Mouse (Mus musculus): ENCODE measurements around the gene Adipor2.

The Adipor2 gene

DNA sequence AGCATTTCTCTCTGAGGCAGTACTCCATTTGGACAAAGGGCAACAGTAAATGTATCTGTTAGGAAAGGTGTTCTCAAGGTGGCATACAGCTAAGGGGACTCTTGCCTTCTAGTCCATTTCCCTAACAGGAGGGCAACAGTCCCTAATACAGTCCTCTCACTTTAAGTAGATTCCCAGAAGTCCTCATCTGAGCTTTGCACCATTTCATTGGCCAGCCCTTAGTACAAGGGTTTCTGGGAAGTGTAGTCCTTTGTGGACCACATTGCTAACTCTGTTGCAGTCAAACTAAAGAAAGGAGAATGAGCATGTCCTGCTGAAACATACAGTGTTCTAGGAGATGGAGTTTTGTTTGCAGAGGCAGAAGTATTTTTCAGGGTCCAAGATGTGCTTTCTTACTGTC, 76.1 kb downstream of the Adipor2 start:
- DNase-seq = no peak

DNA sequence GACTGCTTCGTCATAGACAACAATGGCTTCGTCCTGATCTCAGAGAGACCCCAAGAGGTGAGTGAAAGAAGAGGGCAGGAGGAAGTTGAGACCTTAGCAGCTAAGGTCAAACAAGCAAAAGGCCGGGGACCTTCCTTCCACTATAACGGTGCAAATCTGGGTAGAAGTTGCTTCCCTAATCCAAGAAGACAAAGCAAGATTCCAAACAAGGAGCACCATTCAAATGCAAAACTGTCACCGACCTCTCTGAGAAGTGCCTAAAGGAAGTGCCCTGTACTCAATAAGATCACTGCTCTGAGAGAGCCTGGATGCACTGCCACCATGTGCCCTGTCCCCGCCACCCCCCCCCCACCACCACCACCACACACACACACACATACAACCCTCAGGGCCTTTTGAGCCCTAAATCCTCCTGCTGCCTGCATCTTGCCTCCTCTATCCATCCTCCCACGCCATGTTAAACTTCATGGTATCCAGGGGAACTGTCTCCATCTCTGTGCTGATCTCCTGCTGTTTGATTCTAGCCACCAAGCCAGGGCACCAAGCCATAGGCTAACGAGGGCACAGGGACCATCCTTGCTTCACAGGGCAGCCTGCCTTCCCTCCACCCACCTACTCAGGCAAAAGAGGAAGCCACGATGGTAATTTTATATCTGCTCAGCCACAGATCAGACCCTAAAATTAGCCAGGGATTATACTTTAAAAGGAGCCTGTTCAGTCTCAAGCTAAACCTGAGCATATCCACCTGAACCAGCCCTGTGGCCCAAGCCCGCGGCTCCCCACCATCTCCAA, 79.2 kb downstream of the Adipor2 start:
- DNase-seq = peak in 1 of 2 experiments; percentile 26

DNA sequence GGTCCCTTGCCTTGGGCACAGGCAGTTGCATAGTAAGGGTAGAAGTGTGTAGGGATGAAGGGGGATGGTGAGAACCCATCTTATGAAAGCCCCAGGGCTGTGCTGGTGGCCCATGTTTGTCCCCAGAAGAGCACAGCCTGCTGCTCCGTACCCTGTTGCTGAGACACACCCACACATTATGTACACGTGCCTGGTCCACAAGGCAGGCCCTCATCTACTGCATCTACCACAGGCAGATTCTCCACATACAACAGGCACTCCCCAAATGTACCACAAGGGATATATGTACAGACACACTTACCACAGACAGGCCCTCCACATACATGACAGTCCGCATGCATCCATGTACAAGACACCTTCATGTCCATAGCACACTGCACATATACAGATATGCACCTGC, 80.2 kb downstream of the Adipor2 start:
- DNase-seq = no peak

DNA sequence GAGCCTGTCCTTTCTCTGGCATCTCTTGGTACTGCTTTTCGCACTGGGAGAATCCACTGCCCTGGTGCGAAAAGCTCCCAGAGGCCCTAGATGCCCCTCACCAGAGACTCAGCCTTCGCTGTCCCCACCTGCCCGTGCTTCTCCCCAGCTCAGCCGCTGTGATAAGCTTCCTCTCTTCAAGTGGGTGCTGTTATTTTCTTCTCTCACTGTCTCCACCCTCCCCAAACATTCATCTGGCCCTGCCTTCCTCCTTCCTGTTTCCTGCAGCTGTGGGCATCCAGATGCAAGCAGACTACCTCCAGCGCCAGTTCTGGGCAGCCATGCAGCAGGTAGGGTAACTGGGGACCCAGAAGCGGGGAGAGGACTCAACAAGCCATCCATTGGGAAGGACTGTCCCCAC, 81.4 kb downstream of the Adipor2 start:
- peak; percentile 13 to 16 for DNase-seq

DNA sequence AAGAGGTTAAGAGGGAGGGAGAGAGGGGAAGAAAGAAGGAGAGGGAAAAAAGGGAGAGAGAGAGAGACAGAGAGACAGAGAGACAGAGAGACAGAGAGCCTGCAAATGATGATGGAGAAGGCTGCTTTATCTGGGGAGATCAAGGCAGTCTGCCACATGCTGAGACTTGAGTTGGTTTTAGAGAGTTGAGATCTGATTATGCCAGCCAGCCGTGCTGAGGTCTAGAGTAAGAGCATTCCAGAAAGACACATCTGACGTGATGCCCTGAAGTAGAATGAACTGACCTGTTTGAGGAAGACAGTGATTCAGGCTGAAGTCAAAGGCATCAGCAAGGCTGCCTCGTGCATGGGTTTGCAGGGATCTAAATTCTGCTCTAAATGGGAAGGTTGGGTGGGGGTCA, 83.7 kb downstream of the Adipor2 start:
- DNase-seq = no peak

DNA sequence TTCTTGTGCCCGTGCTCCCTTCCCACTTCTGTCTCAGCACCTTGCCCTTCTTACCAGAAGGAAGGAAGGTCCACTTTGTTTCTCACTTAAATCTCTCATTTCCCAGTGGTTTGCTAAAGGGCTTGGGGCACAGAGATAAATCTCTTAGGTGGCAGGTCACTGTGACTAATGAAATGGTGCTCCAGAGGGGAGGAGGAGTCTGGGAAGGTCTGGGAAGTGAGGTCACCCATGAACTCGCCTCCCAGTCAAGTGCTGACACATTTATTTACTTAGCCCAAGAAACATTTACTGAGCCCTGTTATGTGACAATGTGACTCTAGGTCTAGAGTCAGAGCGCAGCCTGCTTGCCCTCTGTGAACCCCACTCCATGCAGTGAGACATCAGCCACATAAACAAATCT, 84.3 kb downstream of the Adipor2 start:
- DNase-seq = no peak

DNA sequence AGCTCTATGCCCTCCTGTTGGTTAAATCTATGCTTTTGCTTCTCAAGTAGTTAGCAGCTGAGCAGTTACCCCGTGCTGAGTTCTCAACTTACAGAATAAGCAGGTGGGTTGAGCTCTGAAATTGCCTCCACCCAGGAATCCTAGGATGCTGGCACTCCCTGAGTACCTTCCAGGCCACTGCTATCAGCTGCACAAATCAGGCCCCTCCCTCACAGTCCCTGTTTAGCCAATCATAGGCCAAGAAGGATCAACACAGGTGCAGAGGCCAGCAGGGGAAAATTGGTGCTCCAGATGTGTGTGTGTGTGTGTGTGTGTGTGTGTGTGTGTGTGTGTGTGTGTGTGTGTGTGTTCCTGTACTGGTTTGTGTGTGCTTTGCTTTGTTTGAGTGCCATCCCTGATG, 85.4 kb downstream of the Adipor2 start:
- no peak for DNase-seq

DNA sequence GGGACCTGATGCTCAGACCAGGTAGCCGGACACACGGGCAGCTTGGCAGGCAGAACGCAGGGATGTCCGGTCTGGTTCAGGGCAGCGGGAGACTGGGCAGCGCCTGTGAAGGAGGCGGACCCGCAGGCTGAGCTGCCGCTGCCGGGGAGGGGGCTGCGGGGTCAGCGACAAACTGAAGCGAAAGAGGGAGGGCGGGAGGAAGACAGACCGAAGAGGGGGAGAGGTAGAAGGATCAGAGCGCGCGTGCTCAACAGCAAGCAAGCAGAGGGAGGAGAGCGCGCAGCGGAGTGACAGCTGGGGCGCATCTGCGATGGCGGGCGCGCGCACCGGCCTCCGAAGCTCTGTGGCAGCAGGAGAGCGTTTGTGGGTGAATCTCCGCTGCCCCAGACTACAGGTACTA, 87.0 kb downstream of the Adipor2 start, which contains the start of gene Lrtm2:
TSS of gene Lrtm2 (minus strand) at position 261 of the 400 bp plus-strand sequence.
- no peak for DNase-seq

DNA sequence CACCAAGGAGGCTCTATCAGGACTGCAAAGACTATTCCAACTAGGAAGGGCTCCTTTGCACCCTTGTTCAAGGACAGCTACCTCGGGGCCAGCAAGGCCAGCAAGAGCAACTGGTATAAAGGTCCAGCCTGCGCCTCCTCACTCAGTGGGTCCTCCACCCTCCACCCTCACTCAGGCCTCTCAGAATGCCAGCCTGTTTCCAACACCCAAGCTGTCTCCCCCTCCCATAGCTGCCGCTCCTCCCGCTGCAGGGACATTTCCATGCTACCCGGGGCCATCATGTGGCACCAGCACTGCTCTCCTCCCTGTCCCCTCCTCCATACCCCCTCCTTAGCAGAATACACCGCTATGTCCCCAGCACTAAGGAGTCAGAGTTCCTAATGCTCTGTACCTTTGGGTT, 87.6 kb downstream of the Adipor2 start:
- no peak for DNase-seq

DNA sequence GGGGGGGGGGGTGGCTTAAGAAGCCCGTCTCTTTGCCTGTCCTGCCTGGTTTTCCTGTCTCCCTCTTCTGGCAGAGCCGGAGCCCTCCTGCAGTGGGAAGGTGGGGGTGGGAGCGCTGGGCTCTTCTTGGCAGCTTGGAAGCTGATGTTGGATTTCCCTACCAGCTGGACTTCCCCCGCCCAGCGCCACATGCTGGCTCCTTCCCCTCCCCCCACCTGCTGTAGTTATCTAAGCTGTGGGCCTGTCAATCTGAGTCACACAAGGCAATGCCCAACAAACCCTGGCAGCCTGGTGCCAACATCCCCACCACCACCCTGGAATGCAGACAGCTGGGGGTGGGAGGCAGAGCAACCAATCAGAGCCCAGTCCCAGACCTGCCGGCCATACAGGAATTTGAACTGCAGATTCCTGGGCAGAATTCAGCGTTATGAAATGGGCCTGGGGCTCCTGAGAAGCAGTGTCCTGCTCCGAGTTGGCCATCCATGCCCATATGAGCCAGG, 88.2 kb downstream of the Adipor2 start:
- no peak for DNase-seq

DNA sequence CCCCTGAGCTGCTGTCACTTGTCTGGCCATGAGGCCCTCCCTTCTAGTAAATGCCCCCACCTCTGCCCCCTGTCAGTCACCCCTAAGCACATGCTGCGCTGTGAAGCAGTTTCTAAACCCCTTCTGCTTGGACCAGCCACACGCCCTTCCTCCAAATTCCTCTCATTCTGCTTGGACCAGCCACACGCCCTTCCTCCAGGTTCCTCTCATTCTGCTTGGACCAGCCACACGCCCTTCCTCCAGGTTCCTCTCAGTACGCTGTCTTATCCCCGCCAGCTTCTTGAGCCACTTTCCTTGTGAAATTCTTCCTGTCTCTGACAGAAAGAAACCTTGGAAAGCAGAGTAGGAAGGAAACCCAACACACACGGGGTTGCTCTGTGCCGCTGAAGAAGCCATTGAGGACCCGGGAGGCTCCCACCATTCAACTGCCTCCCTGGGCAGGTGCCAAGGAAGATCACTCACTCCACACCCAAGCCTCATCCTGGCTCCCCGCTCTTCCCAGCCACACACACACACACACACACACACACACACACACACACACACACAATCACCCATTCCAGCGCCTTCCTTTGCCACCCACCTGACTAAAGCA, 88.9 kb downstream of the Adipor2 start:
- no peak for DNase-seq

DNA sequence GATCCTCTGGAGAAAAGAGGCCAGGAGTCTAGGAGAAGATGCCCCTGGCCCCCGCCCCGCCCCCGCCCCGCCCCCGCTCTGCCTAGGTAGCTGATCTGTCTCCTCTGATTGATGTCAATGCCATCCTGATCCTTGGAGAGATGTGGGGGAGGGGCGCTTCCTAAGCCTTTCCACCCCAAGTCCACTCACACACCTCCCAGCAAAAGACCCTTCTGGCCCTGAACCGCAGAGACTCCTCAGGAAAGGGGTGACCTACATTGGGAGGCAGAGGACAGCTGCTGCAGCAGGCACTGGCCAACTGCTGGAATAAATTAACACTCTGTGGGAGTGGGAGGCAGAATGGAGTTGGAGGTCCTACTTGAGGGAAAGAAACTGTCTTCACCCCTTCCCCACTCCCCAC, 91.0 kb downstream of the Adipor2 start:
- DNase-seq = no peak

DNA sequence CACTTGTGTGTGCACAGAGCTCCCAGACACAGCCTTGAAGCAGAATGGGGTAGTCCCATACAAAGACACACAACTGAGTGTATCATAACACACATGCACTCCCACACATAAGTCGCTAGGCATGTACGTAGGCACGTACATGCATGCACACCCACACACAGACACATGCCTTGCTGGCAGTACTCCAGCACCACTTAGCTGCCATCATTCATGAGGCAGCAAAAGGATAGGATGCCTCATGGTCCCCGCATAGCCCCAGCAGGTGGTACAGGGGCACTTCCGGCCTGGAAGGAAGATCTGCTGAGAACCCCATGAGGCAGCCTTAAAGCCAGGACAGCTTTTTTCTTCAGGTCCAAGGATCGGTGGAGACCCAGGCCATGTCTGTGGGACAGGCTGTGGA, 91.5 kb downstream of the Adipor2 start:
- DNase-seq = no peak

DNA sequence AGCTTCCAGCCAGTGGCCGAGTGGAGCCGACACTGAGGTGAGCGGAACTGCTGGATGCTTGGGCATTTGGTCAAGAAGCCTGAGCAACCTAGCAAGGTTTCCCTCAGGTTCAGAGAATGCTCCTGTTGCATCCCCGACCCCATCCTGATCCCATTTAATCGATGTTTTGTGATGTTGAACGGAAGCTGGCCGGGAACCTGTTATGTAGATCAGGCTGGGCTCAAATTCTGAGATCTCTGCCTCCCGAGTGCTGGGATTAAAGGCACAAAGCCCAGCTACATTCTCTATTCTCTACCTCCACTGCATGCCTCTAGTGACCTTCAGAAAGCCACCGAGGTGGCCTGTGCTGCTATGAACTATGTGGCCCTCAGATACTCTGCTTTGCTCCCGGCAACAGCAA, 92.7 kb downstream of the Adipor2 start:
- DNase-seq = no peak

DNA sequence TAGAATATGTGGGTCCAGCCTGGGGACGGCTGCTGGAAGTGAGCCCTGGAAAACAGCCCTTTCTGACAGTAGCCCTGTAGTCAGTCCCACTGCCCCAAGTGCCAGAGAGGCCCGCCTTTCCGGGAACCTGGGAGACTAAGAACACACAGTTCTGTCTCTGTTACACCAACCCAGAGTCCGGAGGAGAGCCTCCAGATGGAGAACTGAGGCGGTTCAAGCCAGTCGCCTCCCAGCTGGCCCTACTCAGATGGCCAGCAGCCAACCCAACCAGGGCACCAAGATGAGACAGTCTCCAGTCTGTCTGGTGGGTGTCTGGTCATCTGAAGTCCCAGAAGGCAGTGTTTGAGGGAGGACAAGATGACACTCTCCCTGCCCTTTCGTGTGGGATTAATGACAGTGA, 95.8 kb downstream of the Adipor2 start:
- DNase-seq = no peak

DNA sequence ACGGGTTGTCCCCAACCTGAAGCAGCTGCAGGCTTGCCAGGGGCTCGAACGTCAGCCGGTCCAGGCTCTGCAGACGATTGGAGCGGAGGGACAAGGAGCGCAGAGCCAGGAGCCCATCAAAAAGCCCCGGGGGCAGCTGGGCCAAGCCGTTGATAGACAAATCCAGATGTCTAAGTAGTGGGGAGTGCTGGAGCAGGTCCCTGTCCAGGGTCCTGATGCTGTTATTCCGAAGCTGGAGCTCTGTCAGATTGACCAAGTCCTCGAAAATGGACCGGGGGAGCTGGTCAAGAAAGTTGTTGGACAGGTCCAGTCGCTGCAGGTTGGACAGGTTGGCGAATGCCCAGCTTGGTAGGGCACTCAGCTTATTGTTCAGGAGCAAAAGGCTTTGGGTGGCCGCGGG, 97.0 kb downstream of the Adipor2 start:
- DNase-seq = no peak

DNA sequence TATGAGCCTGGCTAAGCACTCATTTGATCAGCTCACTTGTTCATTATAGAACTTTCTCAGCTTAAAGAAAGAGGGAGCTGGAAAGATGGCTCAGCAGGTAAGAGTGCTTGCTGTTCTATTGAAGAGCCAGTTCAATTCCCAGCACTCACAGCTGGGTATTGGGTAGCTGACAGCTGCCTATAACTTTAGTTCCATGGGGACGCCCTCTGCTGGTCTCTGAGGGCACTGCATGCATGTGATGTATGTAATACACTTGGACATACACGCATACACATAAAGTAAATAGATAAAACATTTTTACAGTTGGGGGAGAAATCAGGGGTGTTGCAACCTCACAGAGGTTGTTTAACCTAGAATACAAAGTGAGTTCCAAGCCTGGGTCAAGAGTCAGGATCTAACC, 98.1 kb downstream of the Adipor2 start:
- no peak for DNase-seq

DNA sequence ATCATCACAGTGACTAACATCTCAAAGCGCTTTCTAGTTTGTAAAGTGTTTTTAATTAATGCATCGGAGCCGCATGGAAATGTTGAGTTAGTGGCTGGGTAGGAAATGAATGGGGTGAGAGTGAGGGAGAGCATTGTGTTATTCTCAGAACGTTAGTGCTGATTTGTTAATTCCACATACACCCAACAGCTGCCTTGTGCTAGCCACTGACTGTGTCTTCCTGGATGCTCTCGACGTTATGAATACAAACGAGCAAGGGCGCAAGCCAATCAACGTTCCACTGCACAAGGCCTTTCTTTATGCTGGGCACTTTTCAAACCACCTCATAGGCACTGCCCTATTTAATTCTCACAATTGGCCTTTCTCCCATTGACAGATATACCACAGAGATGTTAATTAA, 98.8 kb downstream of the Adipor2 start:
- DNase-seq = no peak

DNA sequence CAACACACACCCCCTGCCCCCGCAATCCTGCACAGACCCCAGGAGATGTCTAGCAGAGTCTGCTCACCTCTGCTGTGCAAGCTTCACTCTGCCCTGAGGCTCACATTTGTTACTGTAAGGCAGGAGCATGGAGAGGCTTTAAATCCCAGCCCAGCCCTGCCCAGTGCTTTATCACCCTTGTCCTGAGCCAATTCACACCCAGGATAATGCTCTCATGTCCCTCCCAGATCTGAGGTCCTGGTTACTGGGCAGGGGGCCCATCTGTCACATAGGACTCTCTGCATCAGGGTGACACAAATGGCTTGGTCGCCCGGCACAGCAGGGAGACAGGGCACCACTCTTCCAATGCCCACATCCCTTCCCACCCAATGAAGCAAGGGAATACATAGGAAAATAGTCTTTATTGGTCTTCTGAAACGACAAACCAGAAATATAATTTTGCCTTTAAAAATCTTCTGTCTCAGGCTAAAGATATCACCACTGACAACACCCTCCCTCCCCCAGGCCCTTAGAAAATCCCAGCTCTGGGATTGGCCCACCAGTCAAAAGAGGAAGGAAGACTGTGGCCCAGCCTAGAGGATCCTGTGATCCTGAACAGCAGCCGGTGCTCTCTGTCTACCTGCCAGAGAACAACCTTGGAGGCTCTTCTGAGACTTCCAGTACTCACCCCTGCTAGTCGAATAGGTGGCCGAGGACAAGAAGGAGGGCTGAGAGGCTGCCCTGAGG, 102.6 kb downstream of the Adipor2 start:
- DNase-seq = no peak

DNA sequence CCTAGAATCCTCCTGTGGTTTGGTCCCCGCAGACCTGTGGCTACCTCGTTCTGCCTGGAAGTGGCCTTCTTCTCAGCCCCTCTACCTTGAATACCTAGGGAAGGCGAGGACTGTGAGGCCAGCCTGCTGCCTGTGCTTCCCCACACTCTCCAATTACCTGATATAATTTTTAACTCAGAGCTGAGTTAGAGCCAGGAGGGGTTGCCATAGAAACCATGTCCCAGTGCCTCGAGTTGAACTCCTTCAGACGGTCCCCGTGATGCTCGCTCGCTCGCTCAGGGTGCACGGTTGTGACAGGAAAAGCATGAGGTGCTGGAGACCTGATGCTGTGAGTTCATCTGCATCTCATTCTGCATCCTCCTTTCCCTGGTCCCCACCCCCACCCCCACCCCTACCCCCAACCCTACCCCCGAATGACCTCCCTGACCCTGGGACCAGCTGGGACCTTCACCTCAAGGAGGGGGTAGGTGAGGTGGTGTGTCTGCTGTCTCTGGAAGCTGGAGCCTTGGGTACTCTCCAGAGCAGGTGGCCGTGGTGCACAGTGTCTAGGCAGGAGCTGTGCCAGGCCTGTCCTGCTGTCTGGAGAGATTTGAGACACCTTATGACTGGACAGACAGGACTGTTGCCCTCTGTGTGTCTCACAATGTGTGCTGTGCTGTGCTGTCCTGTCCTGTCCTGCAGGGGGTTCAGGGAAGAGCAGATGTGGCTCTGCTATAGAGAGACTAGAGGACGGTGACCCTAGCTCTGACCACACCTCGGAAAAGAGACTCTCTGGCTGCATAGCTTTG, 103.7 kb downstream of the Adipor2 start:
- DNase-seq = no peak

DNA sequence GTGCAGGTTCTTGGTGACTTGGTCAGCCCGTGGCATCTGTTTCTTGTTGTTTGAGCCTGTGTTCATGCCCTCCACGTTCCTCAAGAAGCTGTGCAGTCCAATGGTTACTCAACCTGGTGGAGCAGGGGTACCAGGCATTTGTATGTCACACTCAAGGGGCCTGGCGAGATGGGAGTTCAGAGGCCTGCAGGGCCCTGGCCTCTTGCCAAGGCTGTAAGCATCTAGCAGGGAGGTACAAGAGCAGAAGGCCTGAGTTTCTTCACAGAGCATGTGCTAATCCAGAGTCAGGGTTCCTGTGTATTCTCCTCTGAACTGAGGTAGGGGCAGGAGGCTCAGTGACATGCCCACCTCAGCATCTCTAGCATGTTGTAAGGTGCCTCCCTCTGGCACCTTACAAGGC, 104.4 kb downstream of the Adipor2 start:
- DNase-seq = no peak

DNA sequence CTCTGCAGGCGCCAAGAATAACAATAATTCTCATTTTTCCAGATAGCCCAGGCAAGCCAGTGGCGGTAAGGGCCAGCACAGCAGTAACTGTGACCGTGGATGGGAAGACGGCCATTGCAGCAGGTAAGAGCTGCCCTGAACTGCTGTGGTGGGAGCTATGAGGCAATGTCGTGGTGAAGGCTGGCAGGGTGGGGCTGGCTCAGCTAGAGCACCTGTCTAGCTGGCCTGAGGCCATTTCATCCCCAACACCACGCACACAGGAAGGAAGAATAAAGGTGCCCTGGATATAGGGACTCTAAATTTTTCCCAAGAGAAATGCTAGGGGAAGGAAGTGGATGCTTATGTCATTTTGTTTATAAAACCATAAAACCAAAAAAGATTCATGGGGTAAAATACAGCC, 105.1 kb downstream of the Adipor2 start:
- no peak for DNase-seq

DNA sequence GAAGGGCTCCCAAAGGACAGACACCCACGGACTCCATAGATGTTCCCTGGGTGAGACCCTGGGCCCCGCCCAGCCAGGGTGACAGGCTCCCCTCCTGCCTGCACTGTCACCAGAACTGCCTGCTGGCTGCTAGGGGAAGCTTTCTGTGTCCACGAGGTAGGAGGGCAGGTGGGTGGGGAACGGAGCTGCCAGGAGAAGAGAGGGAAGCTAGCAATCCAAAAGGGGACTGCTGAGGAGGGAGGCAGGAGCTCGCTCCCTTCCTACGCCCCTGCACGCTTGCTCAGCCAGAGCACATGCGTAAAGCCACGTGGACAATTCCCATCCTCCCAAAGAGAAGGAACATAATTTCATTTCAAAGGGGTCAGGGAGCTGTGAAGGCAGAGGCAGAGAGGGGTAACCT, 107.3 kb downstream of the Adipor2 start:
- DNase-seq = no peak
